Mouse (Mus musculus): ENCODE measurements around the gene U2af1.

GRCm38 (mm10) chr17:31698347-31698746, 39.7 kb upstream of the U2af1 start:
- TF ChIP-seq CTCF (IDR thresholded peaks at IDR 0.05; ENCODE audit: extremely low read depth, insufficient read length, insufficient replicate concordance, low read depth, low read length): no peak
- TF ChIP-seq POLR2A (IDR thresholded peaks at IDR 0.05; ENCODE audit: low read depth, low read length): no peak

Measured in small intestine, adult 2 months (tissue).